Comparison of ENCODE assay signal across 17 mouse cellular contexts in the genomic region with DNA sequence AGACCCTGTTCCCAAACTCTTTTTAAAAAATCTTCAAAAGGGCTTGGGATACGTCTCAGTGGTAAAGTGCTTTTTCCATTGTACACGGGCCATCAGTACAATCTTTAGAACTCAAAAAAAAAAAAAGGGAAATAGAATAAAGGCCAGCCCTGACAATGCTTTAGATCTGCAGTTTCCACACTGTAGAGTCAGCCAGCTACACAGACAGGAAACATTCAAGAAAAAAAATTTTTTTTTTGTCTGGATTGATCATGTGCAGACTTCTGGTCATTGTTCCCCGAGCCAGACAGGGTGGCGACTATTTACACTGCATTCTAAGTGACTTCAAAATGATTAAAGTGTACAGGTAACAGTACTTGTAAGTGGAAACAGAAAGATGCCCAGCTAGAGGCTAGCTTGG. TPM values are rescaled to one million over a fixed set of nuclear protein-coding genes. Genes with fewer than 3 reads are reported as not detected.
DNase-seq lines count a peak whose midpoint lies in the region; ATAC-seq and TF ChIP-seq lines count a peak whose summit lies in the region.
"Had no signal": no experiment of that assay in that cellular context is flagged by ENCODE, and none has a peak within 500 bp of the region (broad histone marks: within the 10 kb centered on the region; RNA-seq: fewer than 3 reads in every experiment).

No protein-coding gene starts in this region.

- peaks cover 6% of the 10 kb centered on the region for H3K4me1 ChIP-seq in liver, postnatal 0 days (ENCODE audit: insufficient read depth)
- no peaks in the 10 kb centered on the region; the same call in 1 of the 2 replicates for H3K4me1 ChIP-seq in liver, embryonic 11.5 days (replicated peaks; ENCODE audit: control insufficient read depth, insufficient read depth, low read length)
- no peaks in the 10 kb centered on the region for H3K4me1 ChIP-seq in hindbrain, embryonic 16.5 days (ENCODE audit: control insufficient read depth, insufficient read depth, low read depth, low read length)
- H3K4me1 ChIP-seq: embryonic facial prominence, embryonic 13.5 days; forebrain, embryonic 13.5 days; midbrain, embryonic 13.5 days; neural tube, embryonic 13.5 days had no signal

- peak overlapping the region; percentile 23; the same call in 1 of the 2 replicates for H3K27ac ChIP-seq in liver, postnatal 0 days (ENCODE audit: low read depth)
- no peak overlapping the region for H3K27ac ChIP-seq in liver, embryonic 11.5 days (ENCODE audit: low read depth, low read length)
- no peak overlapping the region for H3K27ac ChIP-seq in hindbrain, embryonic 16.5 days (ENCODE audit: low read depth, low read length)
- H3K27ac ChIP-seq: embryonic facial prominence, embryonic 13.5 days; forebrain, embryonic 13.5 days; liver, embryonic 13.5 days; midbrain, embryonic 13.5 days had no signal

- no peak for ATAC-seq in liver, postnatal 0 days
- no peak for ATAC-seq in liver, embryonic 11.5 days (replicated peaks; ENCODE audit: low FRiP score)
- peak; percentile 49 to 61; a peak in 3 of 4 replicates for ATAC-seq in hematopoietic stem cell, adult 5-6 weeks (replicated peaks in 1 of 2; ENCODE audit: insufficient read depth in 1 of 2, low FRiP score in 2 of 2, low TSS enrichment in 1 of 2, low read depth in 1 of 2, poor library complexity in 2 of 2, severe bottlenecking in 2 of 2)
- no peak for ATAC-seq in hindbrain, embryonic 16.5 days
- no peak for ATAC-seq in inflammation-experienced regulatory T-cells, adult 6 months
- ATAC-seq: forebrain, embryonic 13.5 days; intestine, embryonic 16.5 days; midbrain, embryonic 13.5 days had no signal

- H3K9me3 ChIP-seq in liver, postnatal 0 days (ENCODE audit: low read length): no peaks in the 10 kb centered on the region
- no peaks in the 10 kb centered on the region for H3K9me3 ChIP-seq in liver, embryonic 11.5 days (ENCODE audit: control insufficient read depth, low read length)
- no peaks in the 10 kb centered on the region for H3K9me3 ChIP-seq in hindbrain, embryonic 16.5 days (ENCODE audit: control insufficient read depth, low read length)
- H3K9me3 ChIP-seq: embryonic facial prominence, embryonic 13.5 days; forebrain, embryonic 13.5 days; liver, embryonic 13.5 days; midbrain, embryonic 13.5 days; neural tube, embryonic 13.5 days had no signal

- TF ChIP-seq EP300 in liver, postnatal 0 days (IDR thresholded peaks at IDR 0.05; ENCODE audit: low read depth): 0 out of 2 replicates have a peak, but pooled peaks have one; percentile 36

- H3K27me3 ChIP-seq in liver, postnatal 0 days (ENCODE audit: insufficient read depth, low read length): no peaks in the 10 kb centered on the region
- H3K27me3 ChIP-seq in liver, embryonic 11.5 days (replicated peaks; ENCODE audit: control insufficient read depth, insufficient read depth, low read length): no peaks in the 10 kb centered on the region
- H3K27me3 ChIP-seq in hindbrain, embryonic 16.5 days (replicated peaks; ENCODE audit: control insufficient read depth, insufficient read depth, low read length): no peaks in the 10 kb centered on the region
- H3K27me3 ChIP-seq: embryonic facial prominence, embryonic 13.5 days; forebrain, embryonic 13.5 days; liver, embryonic 13.5 days; midbrain, embryonic 13.5 days; neural tube, embryonic 13.5 days had no signal

- H3K4me2 ChIP-seq in liver, postnatal 0 days (ENCODE audit: low read depth, low read length): no peak overlapping the region
- no peak overlapping the region for H3K4me2 ChIP-seq in liver, embryonic 11.5 days
- H3K4me2 ChIP-seq in hindbrain, embryonic 16.5 days (ENCODE audit: low read length): no peak overlapping the region
- H3K4me2 ChIP-seq: embryonic facial prominence, embryonic 13.5 days; forebrain, embryonic 13.5 days; liver, embryonic 13.5 days; midbrain, embryonic 13.5 days; neural tube, embryonic 13.5 days had no signal

- H3K9ac ChIP-seq in liver, postnatal 0 days (replicated peaks): no peak overlapping the region
- H3K9ac ChIP-seq in liver, embryonic 11.5 days (ENCODE audit: low read depth, low read length): no peak overlapping the region
- H3K9ac ChIP-seq in hindbrain, embryonic 16.5 days (ENCODE audit: low read depth, low read length): no peak overlapping the region
- H3K9ac ChIP-seq: embryonic facial prominence, embryonic 13.5 days; forebrain, embryonic 13.5 days; liver, embryonic 13.5 days; midbrain, embryonic 13.5 days; neural tube, embryonic 13.5 days had no signal

- peak; percentile 89 for DNase-seq in heart, adult 11 months
- no peak for DNase-seq in heart, postnatal 4 days
- no peak for DNase-seq in liver, postnatal 0 days
- DNase-seq in liver, embryonic 11.5 days (ENCODE audit: low spot score): no peak
- DNase-seq in lung, postnatal 36 days: peak; percentile 55
- DNase-seq: cerebellum, adult 9-10 months; gastrocnemius, postnatal 36 days; liver, embryonic 13.5 days; thymus, postnatal 36 days had no signal

- no peaks in the 10 kb centered on the region for H3K36me3 ChIP-seq in liver, postnatal 0 days (replicated peaks; ENCODE audit: insufficient read depth, low read length)
- H3K36me3 ChIP-seq in liver, embryonic 11.5 days (ENCODE audit: control insufficient read depth, insufficient read depth, low read length): no peaks in the 10 kb centered on the region
- no peaks in the 10 kb centered on the region for H3K36me3 ChIP-seq in hindbrain, embryonic 16.5 days (ENCODE audit: control insufficient read depth, insufficient read depth, low read length)
- H3K36me3 ChIP-seq: embryonic facial prominence, embryonic 13.5 days; liver, embryonic 13.5 days; midbrain, embryonic 13.5 days; neural tube, embryonic 13.5 days had no signal

- no peak for TF ChIP-seq CTCF in liver, postnatal 0 days (IDR thresholded peaks at IDR 0.05; ENCODE audit: low read depth)

- WGBS in liver, postnatal 0 days (ENCODE audit: insufficient replicate concordance): 28% methylated on average over 4 of the region's 4 CpGs
- WGBS in liver, embryonic 11.5 days: 58% methylated on average over 4 of the region's 4 CpGs
- 76% methylated on average over 4 of the region's 4 CpGs for WGBS in hindbrain, embryonic 16.5 days

- H3K4me3 ChIP-seq in liver, postnatal 0 days (ENCODE audit: low read depth, low read length): no peak overlapping the region
- no peak overlapping the region for H3K4me3 ChIP-seq in liver, embryonic 11.5 days (ENCODE audit: low read depth, low read length)
- no peak overlapping the region for H3K4me3 ChIP-seq in hindbrain, embryonic 16.5 days (ENCODE audit: low read length)
- H3K4me3 ChIP-seq: embryonic facial prominence, embryonic 13.5 days; forebrain, embryonic 13.5 days; liver, embryonic 13.5 days; midbrain, embryonic 13.5 days; neural tube, embryonic 13.5 days had no signal

RNA-seq across cellular contexts. Expression of a gene that starts 22.2 kb away (rescaled TPM):
- total RNA-seq in heart, postnatal 4 days (2021): 10 to 100 TPM; 33.7 to 35.6 TPM
- polyA plus RNA-seq in liver, postnatal 0 days (2015; fragmentation: Nextera tagmentation; extraction: Ambion mirVana): 43.1 and 45.8 TPM in 2 replicates
- polyA plus RNA-seq in liver, embryonic 11.5 days (2014; fragmentation: Nextera tagmentation; extraction: Ambion mirVana): 105 and 109 TPM in 2 replicates
- 94.5 and 95.9 TPM in 2 replicates for total RNA-seq in hematopoietic stem cell, adult 5-6 weeks (2017)
- 55.1 and 55.6 TPM in 2 replicates for polyA plus RNA-seq in hindbrain, embryonic 16.5 days (2015; fragmentation: Nextera tagmentation; extraction: Ambion mirVana)
- polyA plus RNA-seq in inflammation-experienced regulatory T-cells, adult 6 months (2017; shearing (Covaris generic)): 100 to 1,000 TPM in 1 of 3 experiments, 10 to 100 TPM in 2; 75.7 to 103 (median 84.7) TPM

RNA-seq across cellular contexts. Expression of a gene that starts 37.4 kb away (rescaled TPM):
- total RNA-seq in heart, postnatal 4 days (2021): 100 to 1,000 TPM; 181 to 184 TPM
- polyA plus RNA-seq in liver, postnatal 0 days (2015; fragmentation: Nextera tagmentation; extraction: Ambion mirVana): 383 and 408 TPM in 2 replicates
- polyA plus RNA-seq in liver, embryonic 11.5 days (2014; fragmentation: Nextera tagmentation; extraction: Ambion mirVana): 954 and 957 TPM in 2 replicates
- 74.5 and 94.6 TPM in 2 replicates for total RNA-seq in hematopoietic stem cell, adult 5-6 weeks (2017)
- polyA plus RNA-seq in hindbrain, embryonic 16.5 days (2015; fragmentation: Nextera tagmentation; extraction: Ambion mirVana): 123 and 139 TPM in 2 replicates
- 100 to 1,000 TPM; 130 to 207 (median 140) TPM for polyA plus RNA-seq in inflammation-experienced regulatory T-cells, adult 6 months (2017; shearing (Covaris generic))

Comparison
In these comparisons a context has a peak if more than half of its experiments do, and no peak if none do; other contexts are left out.
1. DNase-seq: peak in heart, adult 11 months (single experiment) and lung, postnatal 36 days (single experiment); none in heart, postnatal 4 days (single experiment), liver, postnatal 0 days (single experiment) and liver, embryonic 11.5 days (single experiment).
2. ATAC-seq: peak in hematopoietic stem cell, adult 5-6 weeks (2 of 2); none in liver, postnatal 0 days (single experiment), liver, embryonic 11.5 days (single experiment), hindbrain, embryonic 16.5 days (single experiment) and inflammation-experienced regulatory T-cells, adult 6 months (single experiment).